Mouse (Mus musculus) cortical plate, adult 2 months (tissue): ENCODE results near the gene Mcu.

Source experiments
- CTCF ChIP-seq: fragments of 200-500 bp; IDR thresholded peaks from 2 replicates; pipeline ENCODE4 v1.5.1; 2011; ENCODE audit warnings: mild to moderate bottlenecking, control low read depth, low read length; ENCODE audit not compliant: insufficient read depth; ENCODE audit errors: extremely low read depth
- POLR2A ChIP-seq: fragments of 200-500 bp; IDR thresholded peaks from 2 replicates; pipeline ENCODE4 v1.6.1; 2011; ENCODE audit warnings: mild to moderate bottlenecking, low read length, control low read depth; ENCODE audit not compliant: insufficient read depth; ENCODE audit errors: extremely low read depth

GRCm38 (mm10) chr10:59402899-59403792 is 213.3 kb downstream of the Mcu start, which contains the start of gene Pla2g12b:
- TF ChIP-seq CTCF (no peak), POLR2A (no peak)
